Mouse (Mus musculus): Measurements from ENCODE around the gene Sstr2.

Gene Sstr2

GRCm38 (mm10) chr11:113619420-113620080, 408 bp downstream of the Sstr2 start:
- no peak for DNase-seq (ENCODE audit: low read depth)

GRCm38 (mm10) chr11:113621001-113621400, 1.9 kb downstream of the Sstr2 start:
- DNase-seq (ENCODE audit: low read depth), result no peak

GRCm38 (mm10) chr11:113622028-113622427, 2.9 kb downstream of the Sstr2 start:
- DNase-seq (ENCODE audit: low read depth), result no peak

DNA sequence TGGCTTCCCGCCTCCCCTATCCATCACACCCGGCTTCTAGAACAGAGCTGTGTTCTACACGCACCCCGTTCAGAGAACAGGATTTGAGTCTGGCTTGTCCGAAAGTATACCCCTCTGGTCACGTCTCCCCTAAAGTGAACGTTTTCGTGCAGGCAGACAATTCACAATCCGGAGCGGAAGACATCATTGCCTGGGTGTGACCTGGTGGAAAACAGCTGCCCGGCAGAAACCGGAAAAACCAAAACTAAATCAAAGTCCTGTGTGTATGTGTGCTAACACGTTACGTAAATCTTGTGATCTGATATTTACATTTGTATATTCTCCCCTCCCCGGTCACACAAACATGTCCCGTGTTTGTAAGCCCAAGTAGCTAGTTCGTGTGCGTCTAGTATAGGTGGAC, 6.3 kb downstream of the Sstr2 start:
- no peak for DNase-seq (ENCODE audit: low read depth)

DNA sequence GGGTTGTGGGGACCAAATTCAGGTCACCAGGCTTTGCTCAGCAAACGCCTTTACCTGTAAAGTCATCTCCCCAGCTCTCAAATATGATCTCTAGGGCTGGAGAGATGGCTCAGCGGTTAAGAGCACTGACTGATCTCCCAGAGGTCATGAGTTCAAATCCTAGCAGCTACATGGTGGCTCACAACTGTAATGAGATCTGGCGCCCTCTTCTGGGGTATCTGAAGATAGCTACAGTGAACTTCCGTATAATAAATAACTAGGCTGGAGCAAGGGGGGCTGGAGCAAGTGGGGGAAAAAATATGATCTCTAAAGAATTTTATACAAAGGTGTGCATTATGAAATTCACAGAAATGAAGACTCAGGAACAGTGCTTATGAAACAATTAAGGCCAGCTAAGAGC, 8.6 kb downstream of the Sstr2 start:
- no peak for DNase-seq (ENCODE audit: low read depth)

DNA sequence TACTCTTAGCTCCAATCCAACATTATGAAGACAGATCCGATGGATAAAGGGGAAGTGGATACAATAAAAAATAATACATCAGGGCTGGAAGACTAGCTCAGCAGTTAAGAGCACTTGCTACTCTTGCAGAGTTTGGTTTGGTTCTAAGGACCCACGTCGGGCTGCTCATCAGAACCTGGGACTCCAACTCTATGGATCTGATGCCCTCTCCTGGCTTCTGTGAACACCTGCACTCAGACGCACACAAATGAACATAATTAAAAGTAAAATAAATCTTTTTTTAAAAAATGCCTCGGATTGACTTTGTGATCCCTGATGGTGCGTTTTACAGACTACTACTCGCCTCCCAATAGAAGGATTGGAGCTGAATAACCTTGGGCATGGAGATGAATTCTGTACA, 11.5 kb downstream of the Sstr2 start:
- no peak for DNase-seq (ENCODE audit: low read depth)

DNA sequence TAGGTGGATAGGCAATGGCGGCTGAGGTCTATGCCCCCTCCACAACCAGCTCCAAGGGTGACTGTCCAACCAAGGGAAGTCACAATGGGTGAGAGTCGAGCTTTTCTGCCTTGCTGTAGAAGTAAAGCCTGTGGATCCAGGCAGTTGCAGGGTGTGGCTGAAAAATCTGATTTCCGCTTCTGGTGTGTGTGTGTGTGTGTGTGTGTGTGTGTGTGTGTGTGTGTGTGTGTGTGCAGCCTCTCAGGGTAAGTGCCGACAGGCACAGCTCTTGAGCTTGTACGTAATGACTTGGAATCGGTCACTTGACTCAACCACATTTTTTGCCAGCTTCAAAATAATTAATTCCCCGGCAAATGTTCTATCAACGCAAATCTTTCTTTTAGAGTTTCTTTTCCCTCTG, 12.2 kb downstream of the Sstr2 start:
- DNase-seq (ENCODE audit: low read depth), result no peak

- DNase-seq (ENCODE audit: low read depth), result no peak
Observed at GRCm38 (mm10) chr11:113631862-113632261, 12.7 kb downstream of the Sstr2 start.

DNA sequence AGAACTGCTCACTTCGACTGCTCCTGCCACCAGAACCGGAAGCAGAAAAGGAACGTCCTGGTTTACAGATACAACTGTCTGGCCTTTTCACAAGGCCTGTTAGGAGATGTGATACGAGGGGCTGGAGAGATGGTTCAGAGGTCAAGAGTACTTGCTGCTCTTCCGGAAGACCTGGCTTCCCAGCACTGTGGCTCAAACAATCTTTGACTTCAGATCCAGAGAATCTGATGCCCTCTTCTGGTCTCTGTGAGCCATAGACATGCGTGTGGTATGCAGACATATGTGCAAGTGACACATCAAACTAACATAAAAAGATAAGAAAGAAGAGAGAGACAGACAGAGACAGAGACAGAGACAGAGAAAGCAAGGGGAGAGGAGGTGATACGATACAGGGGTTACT, 13.2 kb downstream of the Sstr2 start:
- no peak for DNase-seq (ENCODE audit: low read depth)

DNA sequence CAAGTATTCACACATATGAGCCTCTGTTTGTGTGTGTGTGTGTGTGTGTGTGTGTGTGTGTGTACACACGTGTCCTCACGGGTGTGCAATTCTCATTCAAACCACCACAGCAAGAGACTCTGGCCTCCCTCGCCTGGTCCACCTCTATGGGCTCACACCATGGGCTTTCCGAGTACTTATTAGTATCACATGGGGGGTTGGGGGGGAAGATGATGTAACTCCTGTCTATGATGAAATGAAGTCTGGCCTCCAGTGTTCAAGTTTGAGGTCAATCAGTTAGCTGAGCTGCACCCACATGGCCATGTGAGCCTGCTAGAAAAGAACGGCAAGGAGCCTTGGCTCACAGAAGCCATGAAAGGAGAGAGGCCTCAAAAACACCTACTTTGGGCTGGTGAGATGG, 14.3 kb downstream of the Sstr2 start:
- DNase-seq (ENCODE audit: low read depth), result no peak

DNA sequence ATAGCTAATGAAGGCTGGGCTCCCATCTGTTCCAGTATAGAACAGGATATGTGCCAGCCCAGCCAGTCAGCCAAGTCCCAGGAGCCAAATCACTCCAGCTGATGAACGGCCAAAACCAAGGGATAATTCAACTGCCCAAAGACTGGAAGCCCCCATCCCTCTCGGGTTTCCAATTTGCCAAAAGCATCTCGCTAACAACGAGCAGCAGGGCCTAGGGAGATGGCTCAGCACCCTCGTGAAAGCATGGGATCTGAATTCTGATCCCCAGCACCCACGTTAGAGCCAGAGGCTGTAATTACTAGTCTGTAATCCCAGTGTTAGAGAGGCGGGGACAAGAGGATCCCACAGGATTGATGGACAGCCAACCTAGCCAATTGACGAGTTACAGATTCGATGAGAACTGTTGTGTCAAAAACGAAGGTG, 15.6 kb downstream of the Sstr2 start:
- no peak for DNase-seq (ENCODE audit: low read depth)

- no peak for DNase-seq (ENCODE audit: low read depth)
Observed at GRCm38 (mm10) chr11:113638680-113639079, 19.5 kb downstream of the Sstr2 start.

DNA sequence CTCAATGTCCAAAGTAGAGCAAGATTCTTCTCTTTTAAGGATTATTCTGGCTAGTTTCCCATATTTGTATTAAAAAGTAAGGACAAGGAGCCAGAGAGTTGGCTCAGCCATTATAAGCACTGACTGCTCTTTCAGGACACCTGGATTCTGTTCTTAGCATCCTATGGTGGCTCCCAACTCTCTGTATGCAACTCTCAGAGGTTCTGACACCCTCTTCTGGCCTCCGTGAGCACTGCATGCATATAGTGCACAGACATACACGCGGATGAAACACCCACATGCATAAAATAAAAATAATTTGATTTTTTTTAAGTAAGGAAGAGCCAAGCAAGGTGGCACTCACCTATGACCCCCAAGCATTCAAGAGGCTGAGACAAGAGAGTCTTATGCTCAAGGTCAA, 26.0 kb downstream of the Sstr2 start:
- DNase-seq (ENCODE audit: low read depth), result no peak

DNA sequence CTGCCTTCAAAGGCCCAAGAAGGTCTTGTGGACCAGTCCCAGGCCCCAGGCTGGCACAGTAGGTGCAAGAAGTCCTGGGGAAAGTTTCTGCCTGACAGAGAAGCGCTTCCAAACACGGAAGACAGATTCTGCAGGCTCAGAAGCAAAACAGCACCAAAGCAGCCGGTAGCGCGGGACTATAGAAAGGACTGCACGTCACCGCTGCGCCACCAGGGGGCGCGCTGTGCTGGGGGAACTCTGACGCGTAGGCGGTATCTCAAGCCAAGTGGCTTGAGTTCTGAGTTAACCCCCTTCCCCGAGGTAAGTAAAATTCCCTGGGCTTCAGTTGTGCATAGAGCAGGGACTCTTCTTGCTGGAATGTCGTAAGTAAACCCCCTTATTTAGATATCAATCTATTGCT, 29.0 kb downstream of the Sstr2 start:
- peak; percentile 70 for DNase-seq (ENCODE audit: low read depth)

GRCm38 (mm10) chr11:113648690-113649352, 29.7 kb downstream of the Sstr2 start, which contains the start of gene Cog1:
Gene Cog1 (plus strand): TSS chr11:113649169.
- no peak for DNase-seq (ENCODE audit: low read depth)

DNA sequence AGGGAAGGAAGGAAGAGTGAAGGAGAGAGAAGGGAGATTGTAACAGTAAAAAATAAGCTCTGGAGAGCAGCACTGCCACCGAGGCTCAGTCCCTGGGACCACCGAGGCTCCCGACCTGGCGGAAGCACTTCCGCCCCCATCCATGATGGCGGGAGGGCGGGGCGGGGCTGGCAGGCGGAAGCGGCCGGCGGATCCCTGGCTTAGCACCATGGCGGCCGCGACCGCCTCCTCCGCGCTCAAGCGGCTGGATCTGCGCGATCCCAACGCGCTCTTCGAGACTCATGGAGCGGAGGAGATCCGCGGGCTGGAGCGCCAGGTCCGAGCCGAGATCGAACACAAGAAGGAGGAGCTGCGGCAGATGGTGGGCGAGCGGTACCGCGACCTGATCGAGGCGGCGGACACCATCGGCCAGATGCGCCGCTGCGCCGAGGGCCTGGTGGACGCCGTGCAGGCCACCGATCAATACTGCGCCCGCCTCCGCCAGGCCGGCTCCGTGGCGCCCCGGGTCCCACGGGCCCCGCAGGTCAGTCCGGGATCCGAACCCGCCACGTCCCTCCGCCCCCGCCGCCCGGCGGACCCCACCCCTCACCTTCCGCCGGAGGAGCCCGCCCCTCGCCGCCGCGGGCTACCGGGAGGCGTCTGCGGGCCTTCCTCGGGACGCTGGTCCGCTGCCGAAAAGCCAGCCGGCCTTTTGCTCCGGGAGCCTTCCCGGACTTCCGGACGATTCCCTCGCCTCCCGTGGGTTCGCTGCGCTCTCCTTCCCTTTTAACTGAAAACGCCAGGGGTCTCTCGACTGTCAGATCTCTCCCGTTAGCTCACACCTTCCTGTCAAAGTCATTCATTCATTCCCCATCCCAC, 30.4 kb downstream of the Sstr2 start, which contains the start of gene Slc39a11:
Gene Slc39a11 (minus strand): TSS at position 727 of the 858 bp plus-strand sequence.
- no peak for DNase-seq (ENCODE audit: low read depth)

- DNase-seq (ENCODE audit: low read depth), result no peak
Observed at GRCm38 (mm10) chr11:113651206-113651906, 32.2 kb downstream of the Sstr2 start.

DNA sequence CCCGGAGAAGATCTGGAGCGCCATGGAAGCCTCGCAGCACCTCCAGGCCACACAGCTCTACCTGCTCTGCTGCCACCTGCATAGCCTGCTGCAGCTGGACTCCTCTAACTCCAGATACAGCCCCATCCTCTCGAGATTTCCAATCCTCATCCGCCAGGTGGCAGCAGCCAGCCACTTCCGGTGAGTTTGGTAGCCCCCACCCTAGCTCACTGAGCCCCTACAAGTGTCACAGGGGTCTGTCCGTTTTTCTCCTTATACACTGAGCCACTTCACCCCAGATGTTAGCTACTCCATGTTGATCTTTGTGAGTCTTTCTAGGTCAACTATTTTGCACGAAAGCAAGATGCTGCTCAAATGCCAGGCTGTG, 32.7 kb downstream of the Sstr2 start:
- DNase-seq (ENCODE audit: low read depth), result no peak

- DNase-seq (ENCODE audit: low read depth), result no peak
Observed at GRCm38 (mm10) chr11:113652516-113652915, 33.4 kb downstream of the Sstr2 start.

- no peak for DNase-seq (ENCODE audit: low read depth)
Observed at GRCm38 (mm10) chr11:113654105-113654504, 35.0 kb downstream of the Sstr2 start.

GRCm38 (mm10) chr11:113654561-113655270, 35.6 kb downstream of the Sstr2 start:
- DNase-seq (ENCODE audit: low read depth), result no peak

GRCm38 (mm10) chr11:113656511-113656932, 37.4 kb downstream of the Sstr2 start:
- DNase-seq (ENCODE audit: low read depth), result no peak
